Mouse (Mus musculus): ENCODE measurements around the gene Myh9.

- TF ChIP-seq CTCF (IDR thresholded peaks at IDR 0.05) (no peak), POLR2A (IDR thresholded peaks at IDR 0.05; ENCODE audit: insufficient read depth, low read depth, low read length) (no peak), EP300 (IDR thresholded peaks at IDR 0.05; ENCODE audit: insufficient read depth, low read depth, low read length) (no peak)
Observed at GRCm38 (mm10) chr15:77744632-77745031, 97.3 kb downstream of the Myh9 start.
